Mouse (Mus musculus) forebrain, embryonic 16.5 days (tissue): ENCODE results near the gene Lman2. TPM values are rescaled to one million over a fixed set of nuclear protein-coding genes. Genes with fewer than 3 reads are reported as not detected.

Experiments used
- ATAC-seq: fragments of 200-750 bp; cut with Nextera tagmentation; 2 replicates; pipeline ENCODE4 v1.8.0; 2017; ENCODE audit warnings: mild to moderate bottlenecking, moderate library complexity
- H3K27ac ChIP-seq: fragments of 300-500 bp; sonication (generic); 2 replicates; pipeline ENCODE4 v1.5.1; 2014; ENCODE audit warnings: low read length, control low read depth
- H3K27me3 ChIP-seq: fragments of 300-500 bp; sonication (generic); replicated peaks from 2 replicates; pipeline ENCODE4 v1.6.1; 2014; ENCODE audit warnings: low read length; ENCODE audit not compliant: control insufficient read depth, insufficient read depth
- H3K36me3 ChIP-seq: fragments of 300-500 bp; sonication (generic); 2 replicates; pipeline ENCODE4 v1.6.1; 2014; ENCODE audit not compliant: control insufficient read depth, insufficient read depth
- H3K4me1 ChIP-seq: fragments of 300-500 bp; sonication (generic); replicated peaks from 2 replicates; pipeline ENCODE4 v1.6.1; 2014; ENCODE audit warnings: low read length; ENCODE audit not compliant: control insufficient read depth, insufficient read depth
- H3K4me2 ChIP-seq: fragments of 300-500 bp; sonication (generic); 2 replicates; pipeline ENCODE4 v1.6.1; 2014; ENCODE audit warnings: mild to moderate bottlenecking, low read length, control low read depth
- H3K4me3 ChIP-seq: fragments of 300-500 bp; sonication (generic); replicated peaks from 2 replicates; pipeline ENCODE4 v1.5.1; 2014; ENCODE audit warnings: mild to moderate bottlenecking, low read length, control low read depth
- H3K9ac ChIP-seq: fragments of 300-500 bp; sonication (generic); replicated peaks from 2 replicates; pipeline ENCODE4 v1.6.1; 2014; ENCODE audit warnings: low read depth, low read length, control low read depth
- H3K9me3 ChIP-seq: fragments of 300-500 bp; sonication (generic); 2 replicates; pipeline ENCODE4 v1.6.1; 2016; ENCODE audit warnings: low read length; ENCODE audit not compliant: control insufficient read depth
- WGBS: fragments of 180-500 bp; shearing (Covaris S2); extraction: QIAGEN DNeasy Blood & Tissue Kit; methylation state at CpG from one replicate; pipeline ENCODE4 v1.1.7; 2014; 5-methylcytosine and 5-hydroxymethylcytosine counted together
- polyA plus RNA-seq: library from polyadenylated mRNA; unstranded; fragments of >200 nt; fragmentation: Nextera tagmentation; extraction: Ambion mirVana; gene quantifications from 2 replicates; pipeline ENCODE4 v1.2.1, GENCODE M21; 2015

Lman2 gene
- polyA plus RNA-seq, 1 experiment from 2014 or later: 56.3 TPM

- ATAC-seq: no peak
- H3K9me3 ChIP-seq: no peaks in the 10 kb centered on the region
- no peaks in the 10 kb centered on the region for H3K4me1 ChIP-seq
- H3K4me2 ChIP-seq: no peak overlapping the region
- H3K27ac ChIP-seq: no peak overlapping the region
- H3K27me3 ChIP-seq: no peaks in the 10 kb centered on the region
- no peak overlapping the region for H3K9ac ChIP-seq
- WGBS: 89% methylated on average over 1 of the region's 1 CpGs
- H3K4me3 ChIP-seq: no peak overlapping the region
- no peaks in the 10 kb centered on the region for H3K36me3 ChIP-seq
Observed at GRCm38 (mm10) chr13:55400039-55400346, 37.4 kb upstream of the Lman2 start.

- Histone ChIP-seq H3K27me3 (no peaks in the 10 kb centered on the region), H3K9ac (no peak overlapping the region), H3K4me1 (no peaks in the 10 kb centered on the region), H3K27ac (no peak overlapping the region), H3K9me3 (no peaks in the 10 kb centered on the region), H3K4me2 (no peak overlapping the region), H3K4me3 (no peak overlapping the region), H3K36me3 (no peaks in the 10 kb centered on the region)
- 69% methylated on average over 5 of the region's 5 CpGs for WGBS
- no peak for ATAC-seq
Observed at GRCm38 (mm10) chr13:55399300-55400038, 36.9 kb upstream of the Lman2 start.

- 91% methylated on average over 1 of the region's 1 CpGs for WGBS
- Histone ChIP-seq H3K36me3 (no peaks in the 10 kb centered on the region), H3K27me3 (no peaks in the 10 kb centered on the region), H3K4me1 (no peaks in the 10 kb centered on the region), H3K27ac (no peak within 1 kb of the TSS), H3K9ac (no peak within 1 kb of the TSS), H3K4me2 (no peak within 1 kb of the TSS), H3K4me3 (no peak within 1 kb of the TSS), H3K9me3 (no peaks in the 10 kb centered on the region)
- no peak for ATAC-seq
Observed at GRCm38 (mm10) chr13:55398088-55398487, 35.5 kb upstream of the Lman2 start, which contains the start of gene Slc34a1. TSS of gene Slc34a1 (plus strand) at chr13:55398187.

GRCm38 (mm10) chr13:55392933-55393332 is 30.4 kb upstream of the Lman2 start:
- ATAC-seq: no peak
- Histone ChIP-seq H3K9me3 (no peaks in the 10 kb centered on the region), H3K27ac (no peak overlapping the region), H3K27me3 (no peaks in the 10 kb centered on the region), H3K4me3 (no peak overlapping the region), H3K36me3 (no peaks in the 10 kb centered on the region), H3K4me1 (no peaks in the 10 kb centered on the region), H3K4me2 (no peak overlapping the region), H3K9ac (no peak overlapping the region)
- WGBS: 67% methylated on average over 4 of the region's 4 CpGs

GRCm38 (mm10) chr13:55391626-55392029 is 29.0 kb upstream of the Lman2 start:
- Histone ChIP-seq H3K36me3 (no peaks in the 10 kb centered on the region), H3K27me3 (no peaks in the 10 kb centered on the region), H3K4me1 (no peaks in the 10 kb centered on the region), H3K9me3 (no peaks in the 10 kb centered on the region), H3K4me2 (no peak overlapping the region), H3K27ac (no peak overlapping the region), H3K4me3 (no peak overlapping the region), H3K9ac (no peak overlapping the region)
- WGBS: 94% methylated on average over 1 of the region's 1 CpGs
- no peak for ATAC-seq

GRCm38 (mm10) chr13:55390644-55391043 is 28.1 kb upstream of the Lman2 start:
- H3K9me3 ChIP-seq: no peaks in the 10 kb centered on the region
- H3K4me2 ChIP-seq: no peak overlapping the region
- H3K4me1 ChIP-seq: no peaks in the 10 kb centered on the region
- no peaks in the 10 kb centered on the region for H3K27me3 ChIP-seq
- H3K4me3 ChIP-seq: no peak overlapping the region
- no peaks in the 10 kb centered on the region for H3K36me3 ChIP-seq
- no peak for ATAC-seq
- H3K9ac ChIP-seq: no peak overlapping the region
- H3K27ac ChIP-seq: no peak overlapping the region
- WGBS: 84% methylated on average over 3 of the region's 3 CpGs

- H3K27ac ChIP-seq: no peak overlapping the region
- H3K9me3 ChIP-seq: no peaks in the 10 kb centered on the region
- H3K4me1 ChIP-seq: no peaks in the 10 kb centered on the region
- H3K9ac ChIP-seq: no peak overlapping the region
- no peaks in the 10 kb centered on the region for H3K36me3 ChIP-seq
- H3K4me3 ChIP-seq: no peak overlapping the region
- ATAC-seq: no peak
- no peak overlapping the region for H3K4me2 ChIP-seq
- 72% methylated on average over 4 of the region's 4 CpGs for WGBS
- peaks cover 37% of the 10 kb centered on the region for H3K27me3 ChIP-seq
Observed at GRCm38 (mm10) chr13:55381790-55382189, 19.2 kb upstream of the Lman2 start.

- H3K27ac ChIP-seq: no peak overlapping the region
- H3K4me1 ChIP-seq: no peaks in the 10 kb centered on the region
- WGBS: 4% methylated on average over 32 of the region's 32 CpGs
- H3K9me3 ChIP-seq: no peaks in the 10 kb centered on the region
- H3K27me3 ChIP-seq: peaks cover 37% of the 10 kb centered on the region
- no peak overlapping the region for H3K9ac ChIP-seq
- ATAC-seq: no peak
- H3K4me3 ChIP-seq: no peak overlapping the region
- H3K4me2 ChIP-seq: no peak overlapping the region
- no peaks in the 10 kb centered on the region for H3K36me3 ChIP-seq
Observed at GRCm38 (mm10) chr13:55378907-55379580, 16.5 kb upstream of the Lman2 start.

- no peaks in the 10 kb centered on the region for H3K4me1 ChIP-seq
- no peak overlapping the region for H3K4me3 ChIP-seq
- H3K27ac ChIP-seq: no peak overlapping the region
- H3K4me2 ChIP-seq: no peak overlapping the region
- 55% methylated on average over 2 of the region's 2 CpGs for WGBS
- H3K27me3 ChIP-seq: peaks cover 33% of the 10 kb centered on the region
- no peak overlapping the region for H3K9ac ChIP-seq
- H3K36me3 ChIP-seq: no peaks in the 10 kb centered on the region
- no peaks in the 10 kb centered on the region for H3K9me3 ChIP-seq
- ATAC-seq: no peak
Observed at GRCm38 (mm10) chr13:55375877-55376276, 13.3 kb upstream of the Lman2 start.
